8 mouse cellular contexts compared by ENCODE assay signal in the genomic region with DNA sequence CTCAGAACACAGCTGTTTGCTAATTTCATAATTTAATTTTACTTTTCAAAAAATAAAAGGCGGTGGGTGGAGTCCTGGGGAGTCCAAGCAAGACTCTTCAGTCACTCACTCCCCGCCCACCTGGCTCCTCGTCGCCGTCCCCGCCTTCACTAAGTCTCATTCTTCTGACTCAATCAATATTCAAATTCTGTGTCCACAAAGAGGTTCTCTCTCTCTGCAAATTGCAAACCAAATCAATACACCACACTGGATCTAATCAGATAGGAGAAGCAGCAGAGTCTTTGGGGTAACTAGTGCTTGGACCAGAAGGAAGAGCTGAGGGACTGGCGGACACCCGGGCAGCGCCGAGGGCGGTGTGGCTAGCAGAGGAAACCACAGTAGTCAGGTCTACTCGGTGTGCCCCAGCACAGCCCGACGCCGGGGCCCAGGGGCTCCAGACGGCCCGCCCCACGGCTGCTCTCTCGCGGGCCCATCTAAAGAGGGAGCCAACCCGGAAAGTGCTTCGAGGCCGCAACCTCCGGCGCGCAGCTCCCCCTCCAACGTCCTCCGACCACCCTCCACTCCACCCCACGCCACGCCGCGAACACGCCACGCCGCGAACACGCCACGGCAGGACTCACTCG. TPM values are rescaled to one million over a fixed set of nuclear protein-coding genes. Genes with fewer than 3 reads are reported as not detected.
A peak's percentile ranks its signal among the peaks of the same experiment; 100 is the strongest.
DNase-seq lines count a peak whose midpoint lies in the region; ATAC-seq and TF ChIP-seq lines count a peak whose summit lies in the region.

No protein-coding gene starts in this region.

- no peak for TF ChIP-seq RAD21 in CH12.LX (IDR thresholded peaks at IDR 0.05; ENCODE audit: low read depth, low read length)

- dilution Hi-C loops in CH12.LX (cut with MboI; ENCODE audit: extremely low pct_ligation_motif_present, extremely low pct_unique_long_range_greater_than_20kb, low sequenced_read_pairs) = no loop called here

- peak overlapping the region; percentile 26 for H3K27ac ChIP-seq in heart, embryonic 12.5 days (ENCODE audit: poor library complexity, severe bottlenecking)
- H3K27ac ChIP-seq in CH12.LX (ENCODE audit: insufficient read depth, low read depth) = peak overlapping the region; percentile 68
- 0 out of 2 replicates have a peak overlapping the region, but pooled peaks have one; percentile 65 for H3K27ac ChIP-seq in embryonic facial prominence, embryonic 12.5 days
- H3K27ac ChIP-seq in intestine, embryonic 15.5 days = peak overlapping the region; percentile 68
- H3K27ac ChIP-seq in midbrain, postnatal 0 days (ENCODE audit: low read depth, low read length) = peak overlapping the region; percentile 44

- H3K79me2 ChIP-seq in CH12.LX (replicated peaks; ENCODE audit: control insufficient read depth, extremely low read depth, insufficient read depth, poor library complexity, severe bottlenecking) = peaks cover 23% of the 10 kb centered on the region

- DNase-seq in heart, postnatal 36 days = no peak
- peak; percentile 62 for DNase-seq in CH12.LX (ENCODE audit: extremely low read depth)
- DNase-seq in midbrain, postnatal 0 days (ENCODE audit: low spot score) = no peak
- DNase-seq in gastrocnemius, postnatal 10 days = no peak
- no peak for DNase-seq in left cerebral cortex, postnatal 4 days

- H3K9ac ChIP-seq in heart, embryonic 12.5 days = peak overlapping the region; percentile 95
- peak overlapping the region; percentile 82 for H3K9ac ChIP-seq in CH12.LX (ENCODE audit: insufficient read depth, low read depth)
- peak overlapping the region; percentile 89 for H3K9ac ChIP-seq in embryonic facial prominence, embryonic 12.5 days
- peak overlapping the region; percentile 90 for H3K9ac ChIP-seq in intestine, embryonic 15.5 days
- peak overlapping the region; percentile 66 for H3K9ac ChIP-seq in midbrain, postnatal 0 days (replicated peaks; ENCODE audit: low read length, poor library complexity, severe bottlenecking)

- peak overlapping the region; percentile 88 for H3K4me2 ChIP-seq in heart, embryonic 12.5 days
- peak overlapping the region; percentile 79 for H3K4me2 ChIP-seq in CH12.LX (ENCODE audit: insufficient read depth, low read depth, poor library complexity, severe bottlenecking)
- H3K4me2 ChIP-seq in embryonic facial prominence, embryonic 12.5 days (replicated peaks) = peak overlapping the region; percentile 67
- H3K4me2 ChIP-seq in intestine, embryonic 15.5 days (replicated peaks) = peak overlapping the region; percentile 65
- H3K4me2 ChIP-seq in midbrain, postnatal 0 days (ENCODE audit: low read depth, low read length, poor library complexity, severe bottlenecking) = peak overlapping the region; percentile 55

- peaks cover 31% of the 10 kb centered on the region for H3K36me3 ChIP-seq in heart, embryonic 12.5 days
- peaks cover 24 to 35% of the 10 kb centered on the region in 2 experiments for H3K36me3 ChIP-seq in CH12.LX (replicated peaks in 1 of 2; ENCODE audit: control insufficient read depth in 1 of 2, insufficient read depth in 1 of 2, low read length in 1 of 2)
- peaks cover 27% of the 10 kb centered on the region for H3K36me3 ChIP-seq in embryonic facial prominence, embryonic 12.5 days
- H3K36me3 ChIP-seq in intestine, embryonic 15.5 days = peaks cover 10% of the 10 kb centered on the region
- H3K36me3 ChIP-seq in midbrain, postnatal 0 days (ENCODE audit: insufficient read depth, low read length) = peaks cover 24% of the 10 kb centered on the region

- peak; percentile 83 for ATAC-seq in heart, embryonic 12.5 days (ENCODE audit: insufficient number of reproducible peaks, low FRiP score)
- ATAC-seq in embryonic facial prominence, embryonic 12.5 days (ENCODE audit: insufficient number of reproducible peaks, insufficient read depth, low FRiP score, low TSS enrichment) = peak; percentile 86
- ATAC-seq in intestine, embryonic 15.5 days = peak; percentile 86
- ATAC-seq in midbrain, postnatal 0 days (ENCODE audit: low FRiP score) = peak; percentile 74

- TF ChIP-seq CTCF in CH12.LX (conservative IDR thresholded peaks at IDR 0.05 in 1 of 2, IDR thresholded peaks at IDR 0.05 in 1 of 2; ENCODE audit: low read depth in 2 of 2, low read length in 2 of 2) = no peak
- TF ChIP-seq CTCF in midbrain, postnatal 0 days (IDR thresholded peaks at IDR 0.05) = no peak

- in situ Hi-C loops in CH12.LX (cut with MboI; ENCODE audit: low pct_ligation_motif_present, low pct_unique_long_range_greater_than_20kb, low sequenced_read_pairs) = no loop called here

- H3K9me3 ChIP-seq in heart, embryonic 12.5 days (replicated peaks) = no peaks in the 10 kb centered on the region
- H3K9me3 ChIP-seq in CH12.LX (replicated peaks; ENCODE audit: low read length) = no peaks in the 10 kb centered on the region
- no peaks in the 10 kb centered on the region for H3K9me3 ChIP-seq in embryonic facial prominence, embryonic 12.5 days
- H3K9me3 ChIP-seq in intestine, embryonic 15.5 days = no peaks in the 10 kb centered on the region
- no peaks in the 10 kb centered on the region for H3K9me3 ChIP-seq in midbrain, postnatal 0 days (ENCODE audit: low read length)

- intact Hi-C loops in heart, postnatal 36 days (cut with DNase I) = loop anchor here (2.0 kb wide), 1 partner anchor 32 kb away; no protein-coding TSS in a partner anchor
- intact Hi-C loops in left cerebral cortex, postnatal 4 days (cut with DNase I) = loop anchor here (10.0 kb wide), 1 partner anchor 218 kb away; a partner anchor contains a TSS

- peaks cover 3% of the 10 kb centered on the region; the same call in 1 of the 2 replicates for H3K4me1 ChIP-seq in heart, embryonic 12.5 days (replicated peaks)
- H3K4me1 ChIP-seq in CH12.LX (ENCODE audit: control insufficient read depth in 1 of 2, insufficient read depth in 2 of 2) = peaks cover 4 to 6% of the 10 kb centered on the region in 2 experiments; a peak in 1 of 4 replicates
- 0 out of 2 replicates have a peak, but pooled peaks cover 4% of the 10 kb centered on the region for H3K4me1 ChIP-seq in embryonic facial prominence, embryonic 12.5 days
- H3K4me1 ChIP-seq in intestine, embryonic 15.5 days (replicated peaks) = 0 out of 2 replicates have a peak, but pooled peaks cover 2% of the 10 kb centered on the region
- H3K4me1 ChIP-seq in midbrain, postnatal 0 days (ENCODE audit: insufficient read depth, low read length) = no peaks in the 10 kb centered on the region

- WGBS in heart, embryonic 12.5 days = under 1% methylated on average over 39 of the region's 39 CpGs
- WGBS in embryonic facial prominence, embryonic 12.5 days = under 1% methylated on average over 36 of the region's 39 CpGs
- WGBS in intestine, embryonic 15.5 days = under 1% methylated on average over 39 of the region's 39 CpGs
- WGBS in midbrain, postnatal 0 days = 1% methylated on average over 35 of the region's 39 CpGs

- no peak for TF ChIP-seq EP300 in CH12.LX (IDR thresholded peaks at IDR 0.05; ENCODE audit: low read length)

- no peak for TF ChIP-seq POLR2A in CH12.LX (IDR thresholded peaks at IDR 0.05; ENCODE audit: low read depth, low read length)

- peak overlapping the region; percentile 100 for H3K4me3 ChIP-seq in heart, embryonic 12.5 days
- peak overlapping the region; percentile 94 to 99 (median 98) for H3K4me3 ChIP-seq in CH12.LX (replicated peaks in 1 of 3; ENCODE audit: low read depth in 2 of 3, low read length in 2 of 3, poor library complexity in 1 of 3)
- H3K4me3 ChIP-seq in embryonic facial prominence, embryonic 12.5 days = peak overlapping the region; percentile 99
- peak overlapping the region; percentile 96 for H3K4me3 ChIP-seq in intestine, embryonic 15.5 days (replicated peaks)
- peak overlapping the region; percentile 68 for H3K4me3 ChIP-seq in midbrain, postnatal 0 days (ENCODE audit: low read depth, low read length)

- no peaks in the 10 kb centered on the region for H3K27me3 ChIP-seq in heart, embryonic 12.5 days (replicated peaks)
- peaks cover 20% of the 10 kb centered on the region for H3K27me3 ChIP-seq in CH12.LX (replicated peaks)
- H3K27me3 ChIP-seq in embryonic facial prominence, embryonic 12.5 days = no peaks in the 10 kb centered on the region
- no peaks in the 10 kb centered on the region for H3K27me3 ChIP-seq in intestine, embryonic 15.5 days (replicated peaks)
- H3K27me3 ChIP-seq in midbrain, postnatal 0 days (ENCODE audit: insufficient read depth, low read length) = peaks cover 9% of the 10 kb centered on the region; the same call in 1 of the 2 replicates

RNA-seq across cellular contexts. Expression of a gene that starts 0.5 kb away (rescaled TPM):
- 93.8 and 94.3 TPM in 2 replicates for polyA plus RNA-seq in heart, embryonic 12.5 days (2016; fragmentation: Nextera tagmentation; extraction: Ambion mirVana)
- 10 to 100 TPM; 30.9 to 33.5 TPM for total RNA-seq in heart, postnatal 36 days (2021)
- total RNA-seq in CH12.LX (2012; rRNA removed) = 93.4 and 108 TPM in 2 replicates
- 182 and 183 TPM in 2 replicates for total RNA-seq in CH12.LX (2014; rRNA removed)
- polyA plus RNA-seq in CH12.LX (2012; ENCODE audit: insufficient read length, low read depth) = 111 and 118 TPM in 2 replicates
- polyA plus RNA-seq in embryonic facial prominence, embryonic 12.5 days (2016; fragmentation: Nextera tagmentation; extraction: Ambion mirVana) = 152 and 153 TPM in 2 replicates
- polyA plus RNA-seq in intestine, embryonic 15.5 days (2015; fragmentation: Nextera tagmentation; extraction: Ambion mirVana) = 147 and 149 TPM in 2 replicates
- 61.3 and 69.1 TPM in 2 replicates for total RNA-seq in midbrain, postnatal 0 days (2014; rRNA removed)
- 94.4 and 97.6 TPM in 2 replicates for polyA plus RNA-seq in midbrain, postnatal 0 days (2015; fragmentation: Nextera tagmentation; extraction: Ambion mirVana)
- 10 to 100 TPM; 35.1 to 37.8 TPM for total RNA-seq in gastrocnemius, postnatal 10 days (2021)
- total RNA-seq in left cerebral cortex, postnatal 4 days (2021) = 10 to 100 TPM; 52.9 to 54.9 TPM

RNA-seq across cellular contexts. Expression of a gene that starts 35.3 kb away (rescaled TPM):
- polyA plus RNA-seq in heart, embryonic 12.5 days (2016; fragmentation: Nextera tagmentation; extraction: Ambion mirVana) = 303 and 308 TPM in 2 replicates
- 10 to 100 TPM; 78.1 to 79.8 TPM for total RNA-seq in heart, postnatal 36 days (2021)
- 67.9 and 127 TPM in 2 replicates for total RNA-seq in CH12.LX (2012; rRNA removed)
- 117 and 170 TPM in 2 replicates for total RNA-seq in CH12.LX (2014; rRNA removed)
- polyA plus RNA-seq in CH12.LX (2012; ENCODE audit: insufficient read length, low read depth) = 412 and 485 TPM in 2 replicates
- 476 and 518 TPM in 2 replicates for polyA plus RNA-seq in embryonic facial prominence, embryonic 12.5 days (2016; fragmentation: Nextera tagmentation; extraction: Ambion mirVana)
- polyA plus RNA-seq in intestine, embryonic 15.5 days (2015; fragmentation: Nextera tagmentation; extraction: Ambion mirVana) = 335 and 379 TPM in 2 replicates
- 104 and 140 TPM in 2 replicates for total RNA-seq in midbrain, postnatal 0 days (2014; rRNA removed)
- polyA plus RNA-seq in midbrain, postnatal 0 days (2015; fragmentation: Nextera tagmentation; extraction: Ambion mirVana) = 585 and 650 TPM in 2 replicates
- total RNA-seq in gastrocnemius, postnatal 10 days (2021) = 10 to 100 TPM; 55.0 to 76.5 TPM
- total RNA-seq in left cerebral cortex, postnatal 4 days (2021) = 100 to 1,000 TPM; 362 to 369 TPM

RNA-seq across cellular contexts. Expression of a gene that starts 54.3 kb away (rescaled TPM):
- polyA plus RNA-seq in heart, embryonic 12.5 days (2016; fragmentation: Nextera tagmentation; extraction: Ambion mirVana) = 28.9 and 29.3 TPM in 2 replicates
- 10 to 100 TPM; 14.2 to 15.8 TPM for total RNA-seq in heart, postnatal 36 days (2021)
- total RNA-seq in CH12.LX (2012; rRNA removed) (15.1 and 17.0 TPM in 2 replicates), CH12.LX (2014; rRNA removed) (15.8 and 16.6 TPM in 2 replicates)
- polyA plus RNA-seq in CH12.LX (2012; ENCODE audit: insufficient read length, low read depth) = 20.2 and 22.0 TPM in 2 replicates
- 38.7 and 40.1 TPM in 2 replicates for polyA plus RNA-seq in embryonic facial prominence, embryonic 12.5 days (2016; fragmentation: Nextera tagmentation; extraction: Ambion mirVana)
- 21.4 and 22.5 TPM in 2 replicates for polyA plus RNA-seq in intestine, embryonic 15.5 days (2015; fragmentation: Nextera tagmentation; extraction: Ambion mirVana)
- total RNA-seq in midbrain, postnatal 0 days (2014; rRNA removed) = 17.3 and 18.4 TPM in 2 replicates
- polyA plus RNA-seq in midbrain, postnatal 0 days (2015; fragmentation: Nextera tagmentation; extraction: Ambion mirVana) = 31.3 and 34.6 TPM in 2 replicates
- 10 to 100 TPM; 14.5 to 17.2 TPM for total RNA-seq in gastrocnemius, postnatal 10 days (2021)
- 10 to 100 TPM; 34.9 to 36.8 TPM for total RNA-seq in left cerebral cortex, postnatal 4 days (2021)
